Mouse (Mus musculus) retina, adult 2 months (tissue): ENCODE measurements around the gene Ankrd28.
A peak's percentile ranks its signal among the peaks of the same experiment; 100 is the strongest.
"Not testable (repeated sequence)": the region's sequence is repeated elsewhere in the genome, so short reads cannot be mapped to it uniquely, and the experiment has no call there.

Source experiments
- DNase-seq: peaks from one replicate; pipeline ENCODE4 v3.0.0-alpha.2; 2012; ENCODE audit warnings: low read depth, low spot score

Ankrd28 gene

DNA sequence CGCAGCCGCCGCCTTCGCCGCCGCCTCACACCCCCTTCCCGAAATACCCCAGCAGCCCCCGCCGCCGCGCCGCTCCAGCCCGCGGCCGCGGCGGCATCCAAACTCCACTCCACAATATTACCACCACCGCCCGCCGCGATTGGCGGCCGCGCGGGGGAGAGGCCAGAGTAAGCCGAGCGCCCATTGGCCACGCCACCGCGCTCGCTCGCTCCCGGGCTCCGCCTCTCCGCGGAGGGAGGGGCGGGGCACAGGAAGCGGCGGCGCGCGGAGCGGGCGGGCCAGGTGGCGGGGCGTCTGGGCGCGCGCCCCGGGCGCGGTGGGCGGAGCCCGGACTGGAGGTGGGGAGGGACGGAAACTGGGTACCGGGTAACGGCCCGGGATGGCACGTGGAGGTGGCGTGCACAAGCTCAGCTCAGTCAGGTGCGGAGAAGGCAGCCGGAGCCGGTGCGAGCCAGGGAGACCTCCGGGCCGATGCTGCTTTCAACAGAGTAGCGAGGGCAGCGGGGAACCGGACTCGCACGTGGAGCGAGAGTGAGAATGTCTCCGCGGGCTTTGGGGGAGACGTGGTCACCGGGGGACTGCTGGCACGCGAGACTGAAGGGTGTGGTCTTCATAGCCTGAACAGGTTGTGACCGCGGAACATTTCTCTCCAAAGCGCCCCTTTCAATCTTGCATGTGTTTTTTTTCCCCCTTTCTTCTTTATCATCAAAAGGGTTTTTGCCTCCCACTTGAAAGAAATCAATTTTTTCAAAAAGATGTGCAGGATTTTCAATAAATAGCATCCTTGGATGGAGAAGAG, at the start of gene Ankrd28:
Gene Ankrd28 (minus strand): TSS at position 81 of the 799 bp plus-strand sequence.
- DNase-seq: peak; percentile 87

DNA sequence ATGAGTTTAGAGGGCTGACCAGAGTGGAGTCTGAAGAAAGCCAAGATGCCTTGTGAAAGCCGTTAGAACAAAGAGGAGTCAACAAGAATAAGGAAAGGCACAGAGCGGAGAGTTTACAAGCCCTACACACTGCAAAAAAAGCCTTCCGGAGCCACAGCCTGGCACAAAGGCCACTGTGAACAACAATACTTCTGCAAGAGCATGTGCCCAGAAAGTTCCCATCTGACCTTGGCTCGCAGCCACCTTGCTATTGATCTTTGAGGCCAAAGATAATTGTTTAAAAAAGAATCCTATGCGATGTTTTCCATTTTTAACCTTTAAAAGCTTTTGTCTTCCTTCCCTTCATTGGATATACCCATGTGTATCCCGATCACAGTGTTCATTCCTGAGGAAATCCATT, 49.0 kb upstream of the Ankrd28 start:
- no peak for DNase-seq

DNA sequence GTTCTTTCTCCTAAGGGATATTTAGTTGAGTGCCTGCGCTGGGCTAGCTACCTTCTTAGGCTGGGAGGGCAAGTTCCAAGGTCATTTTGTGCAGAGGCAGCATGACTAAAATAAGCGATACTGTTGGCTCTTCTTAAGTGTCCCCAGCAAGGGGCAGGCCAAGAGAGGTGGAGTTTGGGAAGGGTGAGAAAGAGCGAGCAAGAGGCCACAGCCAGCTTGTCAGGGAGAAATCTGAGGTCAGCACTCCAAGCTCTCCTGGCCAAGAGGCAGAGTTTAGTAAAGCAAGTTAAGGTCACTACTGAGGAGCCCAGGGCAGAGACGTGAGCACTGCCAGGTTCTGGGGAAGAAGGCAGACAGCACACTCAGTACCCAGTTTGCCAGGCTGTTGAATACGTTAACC, 41.7 kb upstream of the Ankrd28 start:
- DNase-seq: no peak

DNA sequence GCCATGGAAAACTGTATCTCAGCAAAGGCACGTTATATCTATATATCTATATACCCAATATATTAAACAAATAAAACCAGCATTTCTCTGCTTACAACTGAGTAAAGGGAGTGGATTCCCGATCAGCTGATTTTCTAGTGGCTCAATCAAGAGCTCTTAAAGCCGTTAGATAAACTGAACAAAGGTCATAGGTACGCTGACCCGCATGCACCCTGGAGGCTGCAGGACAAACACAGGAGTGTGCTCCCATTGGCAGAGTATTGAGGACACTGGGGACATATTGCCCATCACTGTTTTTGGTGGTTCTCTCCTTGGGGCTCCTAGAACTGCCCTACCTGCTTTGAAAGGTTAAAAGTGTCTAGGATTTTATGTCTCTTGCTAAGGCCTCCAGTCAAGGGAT, 40.0 kb upstream of the Ankrd28 start:
- DNase-seq: no peak

DNA sequence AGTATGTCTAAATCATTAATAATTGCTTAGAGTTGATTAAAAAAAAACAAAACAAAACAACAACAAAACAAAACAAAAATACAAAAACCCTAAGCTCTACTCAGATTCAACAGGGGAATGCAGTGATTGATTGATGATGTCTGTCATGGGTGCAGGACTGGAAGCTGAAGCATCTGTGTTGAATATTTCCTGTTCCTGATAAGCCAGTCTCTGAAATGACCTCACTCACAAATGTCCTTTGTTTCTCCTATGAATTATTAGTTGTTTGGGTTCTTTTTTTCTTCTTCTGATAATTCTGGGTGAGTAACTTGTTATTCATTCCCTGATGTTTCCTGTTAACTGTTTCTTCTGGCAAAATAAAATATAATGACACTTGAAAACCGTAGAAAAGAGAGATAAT, 38.1 kb upstream of the Ankrd28 start:
- no peak for DNase-seq

DNA sequence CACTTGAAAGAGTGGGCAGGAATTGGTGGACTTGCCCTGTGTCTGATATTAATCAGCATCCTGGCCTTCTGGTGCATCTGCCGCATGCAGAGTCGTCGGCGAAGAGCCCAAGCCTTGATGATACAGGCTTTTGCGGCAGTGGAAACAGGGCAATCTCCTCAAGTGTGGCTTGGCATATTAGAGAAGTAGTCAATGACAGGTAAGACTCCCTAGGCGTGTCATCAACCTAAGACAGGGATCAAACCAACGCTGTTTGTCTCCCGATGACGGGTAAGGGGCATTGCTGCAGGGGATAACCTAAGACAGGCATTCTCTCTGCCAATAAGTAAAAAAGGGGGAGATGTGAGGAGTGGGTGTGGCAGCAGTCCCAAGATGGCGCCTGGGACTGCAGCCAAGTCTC, 35.9 kb upstream of the Ankrd28 start:
- DNase-seq: not testable (repeated sequence)

DNA sequence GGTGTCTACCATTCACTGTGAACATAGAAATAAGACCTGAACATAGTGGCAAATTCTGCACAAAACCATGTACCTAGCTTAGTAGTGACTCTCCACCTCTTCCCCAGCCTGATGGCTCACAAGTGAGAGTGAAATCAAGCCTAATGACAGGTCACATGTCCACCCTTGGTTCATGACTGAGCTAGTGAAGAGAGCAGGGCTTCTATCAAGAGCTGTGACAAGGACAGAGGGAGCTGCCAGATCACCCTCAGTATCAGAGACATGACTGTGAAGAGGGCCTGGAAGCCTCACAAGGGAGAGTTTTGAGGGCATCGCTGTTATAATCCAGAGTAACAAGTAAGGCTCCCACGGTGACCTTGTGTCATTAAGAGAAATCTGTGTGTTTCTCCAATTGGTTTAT, 28.2 kb upstream of the Ankrd28 start:
- no peak for DNase-seq

DNA sequence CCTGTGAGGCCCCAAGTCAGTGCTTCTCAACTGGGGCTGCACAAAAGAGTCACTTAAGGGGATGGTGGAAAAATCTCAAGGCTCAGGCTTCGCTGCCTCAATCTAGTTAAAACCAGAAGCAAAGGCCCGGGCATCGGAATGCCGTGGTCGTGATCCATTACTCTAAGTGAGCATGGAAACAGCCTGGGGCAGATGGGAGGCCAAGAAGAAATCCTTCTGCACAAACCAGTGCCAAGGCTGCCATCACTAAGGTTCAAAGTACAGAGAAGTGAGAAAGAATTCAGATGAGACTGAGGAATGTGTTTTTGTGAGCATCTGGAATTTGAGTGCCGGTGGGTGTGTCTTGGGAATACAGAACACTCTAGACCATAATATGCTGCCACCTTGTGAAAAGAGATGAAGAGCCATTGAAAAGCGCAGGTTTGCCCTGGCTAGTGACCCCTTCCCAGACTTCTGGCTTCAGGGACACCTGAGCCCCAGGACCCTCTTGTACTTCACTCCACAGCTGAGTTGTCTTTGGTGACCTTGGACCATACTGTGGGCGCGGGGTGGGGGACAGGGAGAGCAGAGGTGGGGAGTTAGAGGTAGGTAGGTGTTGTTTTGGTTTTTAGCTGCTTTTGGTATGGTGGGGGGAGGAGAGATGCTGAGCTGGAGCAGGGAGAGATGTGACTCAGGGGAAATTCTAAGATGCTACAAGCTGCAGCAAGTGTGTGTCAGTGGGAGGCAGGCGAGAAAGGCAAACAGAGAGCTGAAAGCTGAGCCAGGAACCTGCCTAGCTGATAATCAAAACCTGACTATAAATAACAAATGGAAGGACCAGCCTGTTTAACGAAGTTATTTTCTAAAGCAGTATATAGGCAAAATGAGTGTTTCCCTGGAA, 26.9 kb upstream of the Ankrd28 start:
- no peak for DNase-seq

DNA sequence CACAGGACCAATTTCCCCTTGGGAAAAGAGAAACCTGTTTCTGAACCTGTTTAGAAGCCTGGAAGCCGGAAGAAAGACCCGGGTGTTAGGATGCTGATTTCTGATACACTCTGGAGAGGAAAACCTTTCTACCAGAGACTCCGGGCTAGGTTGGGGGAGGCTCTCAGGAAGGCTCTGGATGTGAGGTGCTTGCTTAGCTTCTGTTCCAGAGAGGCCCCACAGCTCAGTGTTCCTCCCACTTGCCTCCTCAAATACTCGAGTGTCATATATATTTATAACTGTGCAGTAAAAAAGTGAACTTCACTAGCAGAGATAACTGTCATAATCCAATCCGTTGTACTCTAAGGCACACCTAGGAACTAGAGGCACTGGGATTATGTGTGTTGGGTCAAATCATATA, 25.6 kb upstream of the Ankrd28 start:
- DNase-seq: no peak

DNA sequence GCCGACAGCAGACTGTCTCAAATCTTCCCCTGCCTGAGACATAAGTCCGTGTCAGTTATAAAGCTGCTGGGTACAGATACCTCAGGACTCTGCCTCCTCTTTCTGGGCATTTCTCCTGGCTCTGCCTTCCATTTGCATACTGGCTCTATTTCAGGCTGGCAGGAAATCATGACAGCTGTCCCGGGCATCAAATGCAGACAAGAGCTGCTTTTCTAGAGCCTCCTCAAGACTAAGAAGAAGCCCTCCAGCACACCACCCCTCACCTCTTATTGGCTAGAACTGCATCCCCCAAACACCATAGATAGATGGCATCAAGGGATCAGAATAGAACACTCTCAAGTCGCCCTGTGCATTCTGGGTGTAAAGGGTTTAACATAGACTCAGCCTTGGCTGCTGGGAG, 24.2 kb upstream of the Ankrd28 start:
- no peak for DNase-seq

DNA sequence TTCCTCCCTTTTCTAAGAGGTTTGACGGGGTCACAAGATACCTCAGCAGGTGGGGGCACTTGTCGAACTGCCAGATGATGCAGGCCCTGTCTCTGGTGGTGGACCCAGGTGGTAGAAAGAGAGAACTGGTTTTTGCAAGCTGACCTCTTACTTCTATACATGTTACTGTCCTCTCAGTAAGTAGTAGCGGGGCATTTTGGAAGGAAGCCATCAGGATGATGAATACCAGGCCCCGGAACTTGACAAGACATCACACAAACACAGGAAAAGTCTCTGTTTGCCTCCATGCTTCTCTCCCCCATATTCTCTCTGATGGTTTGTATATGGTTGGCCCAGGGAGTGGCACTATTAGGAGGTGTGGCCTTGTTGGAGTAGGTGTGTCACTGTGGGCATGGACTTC, 13.1 kb upstream of the Ankrd28 start:
- DNase-seq: no peak

DNA sequence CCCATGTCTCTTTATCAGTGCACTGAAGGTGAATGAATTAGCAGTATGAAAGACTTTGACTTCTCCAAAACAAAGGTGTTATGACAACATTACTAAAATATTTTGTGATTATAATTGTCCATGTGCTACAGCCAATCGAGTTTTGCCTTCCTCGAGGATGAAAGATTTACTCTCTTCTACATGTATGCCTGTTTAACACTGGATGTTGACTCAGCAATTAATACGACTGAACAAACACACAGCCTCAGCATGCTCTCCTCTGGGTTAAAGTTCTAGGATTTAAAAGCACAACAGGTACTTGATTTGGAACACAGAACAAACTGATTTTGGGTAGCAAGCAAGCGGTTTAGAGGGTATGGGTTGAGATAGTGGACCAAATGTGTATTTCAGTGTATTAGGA, 1.6 kb upstream of the Ankrd28 start:
- DNase-seq: no peak

DNA sequence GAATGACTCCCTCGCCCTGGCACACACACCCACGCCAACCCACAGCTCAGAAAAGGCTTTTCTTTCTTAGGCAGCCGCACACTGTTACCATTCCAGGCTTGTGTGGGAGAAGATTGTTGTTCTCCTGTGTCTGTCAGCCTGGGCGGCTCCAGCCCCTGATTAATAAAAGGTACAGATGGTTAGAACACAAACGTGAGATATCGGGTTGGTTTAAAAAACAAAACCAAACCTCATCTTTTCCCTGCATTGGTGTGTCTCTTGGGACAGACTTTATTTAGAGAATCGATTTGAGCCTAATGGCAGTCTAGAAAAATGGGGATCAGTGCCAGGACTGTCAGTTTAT, 890 bp upstream of the Ankrd28 start:
- DNase-seq: no peak

DNA sequence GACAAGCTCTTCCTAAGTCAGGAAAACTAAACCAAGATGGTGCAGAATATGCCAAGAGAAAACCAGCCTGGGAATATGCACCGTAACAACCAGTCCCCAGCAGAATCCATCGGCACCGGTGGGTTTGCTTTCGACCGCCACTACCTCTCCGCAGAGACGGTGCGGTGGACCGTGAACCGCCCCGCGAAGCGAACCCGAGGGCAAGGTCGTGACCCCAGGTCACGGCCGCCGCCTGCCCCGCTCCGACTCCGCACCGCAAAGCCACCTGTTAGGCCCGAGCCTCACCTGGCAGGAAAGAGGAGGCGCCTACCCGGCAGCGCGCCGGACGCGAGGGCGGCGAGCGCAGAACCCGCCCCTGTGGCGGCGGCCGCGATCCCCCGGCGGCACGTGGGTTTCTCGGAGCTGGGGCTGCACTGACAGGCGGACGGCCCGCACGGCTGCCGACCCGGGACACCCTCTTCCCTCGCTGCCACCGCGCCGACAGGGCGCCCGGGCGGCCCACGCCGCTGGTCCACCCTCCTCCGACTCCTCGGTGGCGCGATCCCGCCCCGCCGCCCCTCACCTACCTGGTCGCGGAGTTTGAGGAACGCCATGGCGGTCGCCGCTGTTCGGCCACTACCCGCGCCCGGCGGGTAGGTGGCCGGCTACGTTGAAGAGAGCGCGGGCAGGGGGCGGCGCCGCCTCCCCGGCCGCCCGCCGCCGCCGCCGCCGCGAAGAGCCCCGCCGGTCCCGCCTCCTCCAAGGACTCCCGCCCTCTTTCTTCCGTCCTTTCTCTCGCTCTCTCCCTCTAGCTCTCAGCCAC, 489 bp downstream of the Ankrd28 start:
- DNase-seq: no peak

DNA sequence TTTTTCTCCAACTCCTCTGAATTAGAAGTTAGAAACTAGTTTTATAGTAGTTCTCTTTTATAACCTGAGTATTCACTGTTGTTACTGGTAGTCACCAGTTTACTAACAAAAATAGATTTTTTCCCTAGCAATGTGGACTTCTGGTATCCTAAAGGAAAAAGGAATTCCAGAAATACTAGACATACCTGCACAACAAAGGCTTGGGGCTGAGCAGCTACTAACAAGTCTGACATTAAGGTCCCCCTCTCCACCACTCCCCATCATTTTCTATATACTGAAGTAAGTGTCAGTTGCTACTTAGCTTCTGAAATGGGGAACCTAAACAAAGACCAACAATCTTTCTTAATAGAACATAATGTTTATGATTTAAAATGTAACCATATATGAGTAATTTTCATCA, 3.2 kb downstream of the Ankrd28 start:
- DNase-seq: no peak

DNA sequence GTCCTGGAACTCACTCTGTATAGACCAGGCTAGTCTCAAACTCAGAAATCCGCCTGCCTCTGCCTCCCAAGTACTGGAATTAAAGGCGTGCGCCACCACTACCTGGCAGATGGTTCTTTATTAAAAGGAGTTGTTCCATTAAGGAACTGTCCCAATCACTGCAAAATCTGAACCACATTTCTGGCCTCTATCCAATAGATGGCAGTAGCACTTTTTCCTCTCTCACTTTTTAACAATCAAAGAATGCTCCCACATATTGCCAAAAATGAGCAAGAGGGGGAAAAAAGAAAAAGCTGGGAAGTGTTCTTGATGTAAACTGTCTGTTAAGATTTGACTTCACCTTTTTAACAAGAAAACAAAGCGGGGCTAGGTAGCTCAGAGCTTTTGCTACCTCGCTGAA, 20.5 kb downstream of the Ankrd28 start:
- no peak for DNase-seq

DNA sequence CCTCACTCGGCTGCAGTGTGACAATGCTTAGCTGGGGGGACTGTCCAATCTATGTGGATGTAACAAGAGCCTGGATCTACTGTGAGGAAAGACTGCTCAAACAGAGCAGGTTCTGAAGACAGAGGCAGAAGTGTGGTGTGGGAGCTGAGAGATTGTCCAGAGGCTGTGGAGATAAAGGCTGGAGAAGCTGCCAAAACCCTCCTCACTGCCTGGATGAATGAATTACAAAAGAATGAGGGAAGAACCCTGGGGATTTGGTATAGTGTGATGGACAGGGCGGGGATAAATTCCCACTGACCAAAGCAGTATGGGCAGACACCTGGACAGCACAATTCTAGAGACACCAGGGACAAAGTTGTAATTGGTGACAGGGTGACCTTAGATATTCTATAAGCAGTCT, 26.7 kb downstream of the Ankrd28 start:
- no peak for DNase-seq

DNA sequence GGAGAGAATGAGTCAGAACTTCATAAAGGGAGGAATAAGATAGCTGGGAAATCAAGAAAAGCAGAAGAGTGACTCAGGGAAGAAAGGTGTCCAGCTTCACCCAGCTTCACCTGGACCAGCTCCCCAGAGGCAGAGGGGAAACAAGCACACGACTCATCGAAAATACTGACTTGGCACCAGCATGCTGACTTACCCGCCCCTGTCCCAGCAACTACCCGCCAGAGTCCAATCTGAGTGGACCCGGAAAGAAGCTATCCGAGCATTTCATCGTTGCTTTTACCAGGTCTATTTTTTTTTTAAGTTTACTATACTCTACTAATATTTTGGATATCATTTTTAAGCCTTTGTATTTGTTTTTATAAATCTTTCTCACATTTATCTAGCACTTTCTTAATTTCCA, 29.5 kb downstream of the Ankrd28 start:
- no peak for DNase-seq

DNA sequence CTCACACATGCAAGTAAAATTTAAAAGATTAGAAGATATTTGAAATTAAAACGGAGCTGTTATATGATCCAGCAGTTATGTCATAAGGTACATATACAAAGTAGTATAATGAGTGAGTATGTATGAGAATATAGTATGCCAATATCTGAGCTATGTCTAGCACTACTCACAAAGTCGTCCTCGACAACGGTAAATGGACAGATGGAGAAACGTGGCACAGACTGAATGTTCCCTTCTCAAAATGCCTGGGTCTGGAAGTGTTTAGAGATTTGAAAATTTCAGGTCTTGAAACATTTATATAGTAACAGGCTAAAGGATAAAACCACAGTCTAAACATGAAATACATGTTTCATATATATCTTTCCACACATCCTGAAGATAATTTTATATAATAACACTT, 30.0 kb downstream of the Ankrd28 start:
- no peak for DNase-seq

DNA sequence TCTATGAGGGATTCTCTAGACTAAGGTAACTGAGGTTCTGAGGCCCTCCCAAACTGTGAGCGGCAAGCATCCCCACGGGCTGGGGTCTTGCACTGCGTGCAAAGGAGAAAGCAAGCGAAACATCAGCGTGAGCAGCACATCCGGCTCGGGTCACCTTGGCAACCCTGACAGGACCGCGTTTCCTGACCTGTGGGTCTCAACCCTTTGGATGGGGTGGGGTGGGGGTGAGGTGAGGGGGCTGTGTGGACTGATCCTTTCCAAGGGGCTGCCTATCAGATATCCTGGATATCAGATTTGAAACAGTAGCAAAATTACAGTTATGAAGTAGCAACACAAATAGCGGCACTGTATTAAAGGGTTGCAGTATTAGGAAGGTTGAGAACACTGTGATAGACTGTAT, 31.5 kb downstream of the Ankrd28 start:
- no peak for DNase-seq

DNA sequence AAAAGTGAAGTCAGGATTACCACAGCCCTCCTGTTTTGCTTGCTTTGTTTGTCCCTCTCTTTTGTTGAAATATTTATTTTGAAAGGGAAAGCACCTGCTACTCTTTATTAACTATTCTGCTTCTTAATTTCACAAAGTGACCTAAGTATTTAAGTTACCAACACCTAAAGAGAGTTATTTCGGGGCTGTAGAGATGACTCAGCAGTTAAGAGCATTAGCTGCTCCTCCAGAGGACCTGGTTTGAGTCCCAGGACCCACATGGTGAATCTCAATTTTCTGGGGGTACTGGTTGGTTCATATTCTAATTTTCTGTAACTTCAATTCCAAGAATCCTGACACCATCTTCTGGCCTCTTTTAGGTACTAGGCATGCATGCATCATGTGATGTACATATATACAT, 34.9 kb downstream of the Ankrd28 start:
- DNase-seq: no peak

DNA sequence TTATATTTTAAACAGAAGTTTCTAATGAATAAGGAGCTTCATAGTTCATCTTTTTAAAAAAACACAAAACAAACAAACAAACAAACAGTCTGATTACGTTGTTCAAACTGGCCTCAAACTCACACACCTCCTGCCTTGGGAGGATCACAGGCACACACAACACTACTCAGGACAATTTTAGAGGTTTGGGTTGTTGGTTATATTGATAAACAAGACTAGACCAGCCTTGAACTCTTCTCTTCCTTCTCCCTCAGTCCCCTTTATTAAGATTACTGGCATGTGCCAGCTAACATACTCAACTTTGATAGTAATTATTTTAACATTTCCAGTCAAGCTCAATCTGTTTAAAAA, 35.7 kb downstream of the Ankrd28 start:
- no peak for DNase-seq
